13 mouse cellular contexts compared by ENCODE assay signal in the genomic region with DNA sequence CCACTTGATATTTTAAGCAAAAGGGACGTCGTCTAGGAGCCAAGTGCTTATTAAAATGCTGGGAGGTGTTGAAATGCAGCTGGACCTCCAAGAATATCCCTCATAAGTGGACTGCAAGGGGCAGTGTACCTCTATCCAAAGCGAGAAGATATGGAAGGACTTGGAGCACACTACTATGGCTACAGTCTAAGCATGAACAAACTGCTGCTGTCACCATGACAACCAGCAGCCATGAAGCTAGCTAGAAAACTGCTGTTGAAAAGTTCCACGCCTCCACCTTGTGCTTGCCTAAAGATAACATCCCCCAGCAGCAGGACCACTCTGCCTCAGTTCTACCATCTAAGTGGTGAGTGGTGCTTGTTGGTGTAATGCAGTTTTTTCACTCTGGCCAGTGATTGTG.
DNase-seq lines count a peak whose midpoint lies in the region; ATAC-seq lines count a peak whose summit lies in the region.
"Had no signal": no experiment of that assay in that cellular context is flagged by ENCODE, and none has a peak within 500 bp of the region (broad histone marks: within the 10 kb centered on the region; RNA-seq: fewer than 3 reads in every experiment).

No protein-coding gene starts in this region.

- H3K9me3 ChIP-seq in neural tube, embryonic 14.5 days (ENCODE audit: control insufficient read depth, low read length): no peaks in the 10 kb centered on the region
- no peaks in the 10 kb centered on the region for H3K9me3 ChIP-seq in heart, embryonic 12.5 days (replicated peaks)

- no peaks in the 10 kb centered on the region for H3K4me1 ChIP-seq in neural tube, embryonic 14.5 days (ENCODE audit: control insufficient read depth, insufficient read depth, low read length)
- H3K4me1 ChIP-seq in heart, embryonic 12.5 days (replicated peaks): peaks cover 12% of the 10 kb centered on the region

- no peak overlapping the region for H3K9ac ChIP-seq in neural tube, embryonic 14.5 days (replicated peaks; ENCODE audit: low read depth, low read length)
- no peak overlapping the region for H3K9ac ChIP-seq in heart, embryonic 12.5 days

- WGBS in neural tube, embryonic 14.5 days: 65% methylated on average over 4 of the region's 4 CpGs
- WGBS in heart, embryonic 12.5 days: 18% methylated on average over 4 of the region's 4 CpGs

- H3K4me2 ChIP-seq in neural tube, embryonic 14.5 days (ENCODE audit: low read depth, low read length): no peak overlapping the region
- H3K4me2 ChIP-seq in heart, embryonic 12.5 days: no peak overlapping the region

- no peak for DNase-seq in neural tube, embryonic 10.5 days (ENCODE audit: extremely low spot score, low spot score)
- DNase-seq in left cerebral cortex, postnatal 14 days (ENCODE audit: low spot score in 2 of 2): peak; percentile 66 to 86
- DNase-seq in c-Kit-positive CD71-positive TER-119-positive erythroid progenitor cells, embryonic 14.5 days (ENCODE audit: low spot score): no peak
- DNase-seq in adrenal gland, adult 18-20 months (ENCODE audit: low spot score in 2 of 2): no peak
- DNase-seq in thymus, postnatal 10 days (ENCODE audit: low spot score in 2 of 2): no peak
- DNase-seq: cerebellum, adult 8-10 months; gastrocnemius, adult 2 months; kidney, postnatal 25 days; thymus, postnatal 25 days had no signal

- intact Hi-C loops in left cerebral cortex, postnatal 14 days (cut with DNase I): no loop called here

- H3K27ac ChIP-seq in neural tube, embryonic 14.5 days (ENCODE audit: low read depth, low read length): no peak overlapping the region
- H3K27ac ChIP-seq in heart, embryonic 12.5 days (ENCODE audit: poor library complexity, severe bottlenecking): no peak overlapping the region
- H3K27ac ChIP-seq: gastrocnemius, adult 2 months had no signal

- ATAC-seq in neural tube, embryonic 14.5 days (ENCODE audit: low read depth): peak; percentile 46; the same call in 1 of the 2 replicates
- ATAC-seq in heart, embryonic 12.5 days (ENCODE audit: insufficient number of reproducible peaks, low FRiP score): peak; percentile 73
- ATAC-seq: lung, postnatal 0 days; Patski had no signal

- no peaks in the 10 kb centered on the region for H3K27me3 ChIP-seq in neural tube, embryonic 14.5 days (ENCODE audit: control insufficient read depth, insufficient read depth, low read length)
- H3K27me3 ChIP-seq in heart, embryonic 12.5 days (replicated peaks): no peaks in the 10 kb centered on the region

- no peaks in the 10 kb centered on the region for H3K36me3 ChIP-seq in neural tube, embryonic 14.5 days (ENCODE audit: control insufficient read depth, insufficient read depth, low read length)
- no peaks in the 10 kb centered on the region for H3K36me3 ChIP-seq in heart, embryonic 12.5 days

- H3K4me3 ChIP-seq in neural tube, embryonic 14.5 days (ENCODE audit: low read depth, low read length): no peak overlapping the region
- H3K4me3 ChIP-seq in heart, embryonic 12.5 days: no peak overlapping the region
- H3K4me3 ChIP-seq: gastrocnemius, adult 2 months had no signal

Comparison
In these comparisons a context has a peak if more than half of its experiments do, and no peak if none do; other contexts are left out.
1. DNase-seq: peak in left cerebral cortex, postnatal 14 days (2 of 2); none in neural tube, embryonic 10.5 days (single experiment), c-Kit-positive CD71-positive TER-119-positive erythroid progenitor cells, embryonic 14.5 days (single experiment), adrenal gland, adult 18-20 months (0 of 2) and thymus, postnatal 10 days (0 of 2).